Mouse (Mus musculus) spleen, postnatal 14 days (tissue): ENCODE measurements around the gene Plxnc1.

ENCODE experiments used
- DNase-seq, 2 experiments: peaks; one replicate each; pipeline ENCODE4 v3.0.0; 2021 to 2022; ENCODE audit warnings: low spot score in 2 of 2

The Plxnc1 gene

GRCm38 (mm10) chr10:94920526-94920925 is 24.1 kb downstream of the Plxnc1 start:
- no peak for DNase-seq

GRCm38 (mm10) chr10:94919960-94920359 is 24.7 kb downstream of the Plxnc1 start:
- DNase-seq = no peak

DNA sequence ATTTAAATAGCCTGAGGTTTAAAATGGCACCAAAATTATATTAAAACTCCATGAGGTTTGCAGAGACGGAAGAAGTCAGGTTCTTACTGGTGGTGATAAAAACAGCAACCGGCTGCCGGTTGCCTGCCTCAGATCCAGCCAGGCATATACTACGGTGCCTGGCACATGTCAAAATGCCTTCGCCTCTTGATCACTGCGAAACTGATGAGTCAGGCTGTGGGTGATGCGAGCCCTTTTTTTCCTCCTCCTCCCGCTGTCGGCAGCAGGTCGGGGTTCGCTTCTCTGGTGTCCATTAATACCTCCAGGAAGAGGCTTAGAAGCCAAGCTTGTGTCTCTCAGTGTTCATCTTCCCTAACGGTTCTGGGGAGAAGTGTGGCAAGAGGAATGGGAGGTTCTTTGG is 25.1 kb downstream of the Plxnc1 start:
- peak; percentile 51 to 71 for DNase-seq

DNA sequence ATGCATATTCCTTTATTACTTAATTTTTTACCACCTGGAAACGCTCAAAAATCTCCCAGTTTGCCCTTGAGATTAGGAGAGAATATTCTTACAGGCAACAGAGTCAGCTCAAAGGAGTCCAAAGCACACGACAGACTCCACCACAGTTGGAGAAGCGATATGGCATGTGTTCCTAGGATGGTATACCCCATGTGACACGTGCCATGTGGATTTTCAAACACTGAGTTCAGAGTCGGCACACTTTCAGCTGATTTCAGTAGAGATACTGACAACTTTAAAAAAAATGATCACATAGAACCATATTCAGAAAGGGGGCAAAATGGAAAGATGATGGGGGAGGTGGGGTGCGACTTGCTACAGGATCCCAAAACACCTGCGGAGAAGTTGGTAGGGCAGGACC is 26.0 kb downstream of the Plxnc1 start:
- DNase-seq = no peak

- no peak for DNase-seq
These were observed 26.6 kb downstream of the Plxnc1 start for GRCm38 (mm10) chr10:94917990-94918389.

- DNase-seq = no peak
These were observed 27.3 kb downstream of the Plxnc1 start for GRCm38 (mm10) chr10:94917354-94917753.

GRCm38 (mm10) chr10:94916610-94917009 is 28.0 kb downstream of the Plxnc1 start:
- DNase-seq = no peak

- no peak for DNase-seq
These were observed 28.9 kb downstream of the Plxnc1 start for GRCm38 (mm10) chr10:94915746-94916145.

DNA sequence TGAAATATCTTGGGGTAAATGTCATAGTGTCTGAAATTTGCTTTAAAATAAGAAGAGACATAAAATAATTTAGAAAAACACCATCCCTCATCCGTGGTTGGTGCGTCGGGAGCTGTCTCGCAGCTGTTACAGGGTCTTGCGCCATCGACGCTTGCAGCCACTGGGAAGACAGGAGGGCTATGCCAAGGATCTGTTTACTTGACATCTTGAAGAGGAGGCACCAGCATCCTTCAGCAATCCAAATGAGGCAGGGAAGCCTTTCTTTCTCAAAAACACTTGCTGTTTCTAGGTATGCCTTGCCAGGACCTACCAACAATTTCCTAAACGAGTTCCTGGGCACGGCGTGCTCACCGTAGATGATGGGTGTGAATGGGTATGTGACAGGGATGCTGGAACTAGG is 30.6 kb downstream of the Plxnc1 start:
- no peak for DNase-seq

GRCm38 (mm10) chr10:94913336-94913739 is 31.3 kb downstream of the Plxnc1 start:
- no peak for DNase-seq

GRCm38 (mm10) chr10:94912551-94912950 is 32.1 kb downstream of the Plxnc1 start:
- DNase-seq = peak in 1 of 2 experiments; percentile 41

GRCm38 (mm10) chr10:94911102-94911501 is 33.5 kb downstream of the Plxnc1 start:
- no peak for DNase-seq

DNA sequence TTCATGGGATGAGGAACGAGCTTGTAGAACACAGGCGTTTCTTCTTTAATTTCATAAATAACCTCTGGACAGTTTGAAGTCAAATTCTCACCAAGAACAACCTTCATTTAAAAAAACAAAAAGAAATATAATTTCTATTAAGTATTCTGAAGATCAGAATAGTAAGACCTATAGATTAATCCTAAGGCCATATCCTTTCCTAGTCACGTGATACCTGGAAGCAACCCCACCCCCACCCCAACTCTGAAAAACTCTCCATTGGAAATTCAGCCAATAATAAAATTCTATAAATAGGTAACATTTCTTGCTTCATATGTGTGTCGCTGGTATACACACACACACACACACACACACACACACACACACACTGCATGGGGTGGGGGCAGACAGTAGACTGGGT is 34.1 kb downstream of the Plxnc1 start:
- DNase-seq = no peak

GRCm38 (mm10) chr10:94909789-94910188 is 34.8 kb downstream of the Plxnc1 start:
- DNase-seq = no peak

DNA sequence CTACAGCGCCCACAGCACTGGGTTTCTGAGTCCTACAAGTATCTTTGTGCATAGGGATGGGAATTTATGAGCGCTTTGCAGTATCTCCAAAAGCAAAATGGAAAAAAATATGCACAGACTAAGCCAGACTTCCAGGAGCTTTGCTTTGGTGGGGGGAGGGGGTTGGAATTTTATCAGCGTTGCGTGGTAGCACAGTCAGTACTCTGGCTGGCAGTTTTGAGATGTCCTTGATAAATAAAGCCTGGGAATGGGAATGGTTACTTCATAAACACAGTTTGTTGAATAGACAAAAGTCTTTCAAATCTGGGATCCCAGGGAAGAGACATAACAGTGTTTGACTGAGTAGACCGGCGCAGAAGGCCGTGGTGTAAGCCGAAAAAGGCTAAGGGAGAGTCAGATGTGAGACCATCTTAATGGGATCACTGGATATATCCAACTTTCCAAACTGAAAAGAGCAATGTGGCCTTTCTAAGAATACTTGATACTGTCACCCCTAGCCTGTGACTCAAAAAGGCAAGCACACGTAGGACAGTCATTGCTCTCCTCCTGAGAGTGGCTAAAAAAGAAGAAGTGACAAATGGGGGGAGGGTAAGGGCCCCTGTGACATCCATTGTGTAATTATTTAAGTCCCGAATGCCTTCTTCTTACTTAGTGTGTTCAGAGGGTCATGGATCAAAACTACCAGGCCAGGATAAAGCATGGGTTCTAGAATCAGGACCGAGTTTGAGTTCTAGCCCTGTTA is 35.5 kb downstream of the Plxnc1 start:
- DNase-seq = no peak

DNA sequence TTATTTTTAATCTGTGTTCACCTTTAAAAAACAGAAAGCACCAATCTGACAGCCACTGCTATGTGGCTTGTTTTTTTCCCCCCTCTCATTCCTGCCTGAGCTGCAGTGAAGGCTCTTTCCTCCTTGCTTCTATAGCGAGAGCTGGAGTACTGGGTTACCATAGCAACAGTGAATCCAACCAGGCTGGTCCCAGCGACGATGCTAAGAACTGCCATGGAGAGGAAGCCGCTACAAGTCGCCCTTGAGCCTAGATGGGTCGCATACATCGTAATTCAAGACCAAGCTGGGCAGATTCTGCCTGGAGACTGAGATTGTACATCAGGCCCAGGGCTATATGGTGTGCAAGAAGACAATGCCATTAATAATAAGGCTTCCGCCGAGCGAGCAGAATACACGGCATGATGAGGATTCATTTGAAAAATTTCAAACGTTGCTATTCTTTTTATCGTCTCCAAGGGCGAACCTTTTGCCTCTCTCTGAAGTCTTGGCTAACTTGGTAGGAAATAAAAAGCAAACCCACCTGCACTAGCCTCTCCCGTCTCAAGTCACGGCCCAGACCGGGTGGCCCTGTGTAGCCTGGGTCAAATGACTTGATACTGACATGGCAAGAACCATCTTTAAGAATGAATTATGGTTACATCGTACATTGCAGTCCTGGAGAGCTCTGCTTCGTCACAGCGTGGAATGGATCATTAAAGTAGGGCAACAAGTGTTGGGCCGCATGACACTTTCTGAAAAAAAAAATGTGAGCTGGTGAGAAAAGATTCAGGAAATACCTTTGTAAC is 38.8 kb downstream of the Plxnc1 start:
- DNase-seq = no peak

- DNase-seq = no peak
These were observed 39.4 kb downstream of the Plxnc1 start for GRCm38 (mm10) chr10:94905219-94905618.

- no peak for DNase-seq
These were observed 47.7 kb downstream of the Plxnc1 start for GRCm38 (mm10) chr10:94896950-94897349.

GRCm38 (mm10) chr10:94896311-94896710 is 48.3 kb downstream of the Plxnc1 start:
- no peak for DNase-seq

DNA sequence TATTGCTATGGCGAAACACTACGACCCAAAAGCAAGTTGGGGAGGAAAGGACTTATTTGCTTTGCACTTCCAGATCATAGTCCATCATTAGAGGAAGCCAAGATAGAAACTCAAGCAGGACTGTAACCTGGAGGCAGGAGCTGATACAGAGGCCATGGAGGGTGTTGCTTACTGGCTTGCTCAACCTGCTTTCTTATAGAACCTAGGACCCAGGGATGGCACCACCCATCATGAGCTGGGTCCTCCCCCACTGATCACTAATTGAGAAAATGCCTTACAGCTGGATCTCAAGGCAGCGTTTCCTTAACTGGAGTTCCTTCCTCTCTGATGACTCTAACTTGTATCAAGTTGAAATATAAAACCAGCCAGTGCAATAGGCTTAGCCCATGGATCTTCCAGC is 48.8 kb downstream of the Plxnc1 start:
- no peak for DNase-seq

- DNase-seq = no peak
These were observed 54.9 kb downstream of the Plxnc1 start for GRCm38 (mm10) chr10:94889735-94890134.

DNA sequence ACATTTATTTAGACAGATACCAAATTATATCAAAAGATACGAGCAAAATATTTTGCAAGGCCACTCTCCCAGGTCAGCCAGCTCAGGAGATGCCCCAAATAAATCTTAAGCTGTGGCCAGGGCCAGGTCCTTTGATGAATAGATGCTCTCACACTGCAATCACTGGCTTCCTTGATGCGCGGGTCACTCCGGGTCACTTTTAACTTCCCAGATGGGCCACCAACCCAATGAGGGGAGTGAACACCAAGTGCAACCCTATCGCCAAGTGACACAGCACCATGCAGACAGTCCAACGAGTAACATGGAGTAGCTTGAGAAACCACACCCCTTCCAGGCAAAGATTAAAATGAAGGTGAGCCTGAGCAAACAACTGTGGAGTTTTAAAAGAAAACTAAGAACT is 61.4 kb downstream of the Plxnc1 start:
- DNase-seq = no peak

GRCm38 (mm10) chr10:94871506-94871905 is 73.1 kb downstream of the Plxnc1 start:
- DNase-seq = no peak
